Mouse (Mus musculus): ENCODE measurements around the gene Cmpk1. TPM values are rescaled to one million over a fixed set of nuclear protein-coding genes. Genes with fewer than 3 reads are reported as not detected.
A peak's percentile ranks its signal among the peaks of the same experiment; 100 is the strongest.
"Not testable (repeated sequence)": the region's sequence is repeated elsewhere in the genome, so short reads cannot be mapped to it uniquely, and the experiment has no call there.

Cmpk1 gene
- total RNA-seq (2021) = 10 to 100 TPM; 43.7 to 46.9 TPM
- long read RNA-seq, experiment 1, transcript Cmpk1-201 (6 exons, 3,170 nt) = major isoform, 95 of 99 reads
- long read RNA-seq, experiment 1, partial matches to known transcripts = 2 of 99 reads
- long read RNA-seq, experiment 1, other reads (novel, unspliced or antisense) = 2 of 99 reads
- long read RNA-seq, experiment 2, transcript Cmpk1-201 (6 exons, 3,170 nt) = major isoform, 78 of 84 reads
- long read RNA-seq, experiment 2, partial matches to known transcripts = 1 of 84 reads
- long read RNA-seq, experiment 2, other reads (novel, unspliced or antisense) = 5 of 84 reads

DNA sequence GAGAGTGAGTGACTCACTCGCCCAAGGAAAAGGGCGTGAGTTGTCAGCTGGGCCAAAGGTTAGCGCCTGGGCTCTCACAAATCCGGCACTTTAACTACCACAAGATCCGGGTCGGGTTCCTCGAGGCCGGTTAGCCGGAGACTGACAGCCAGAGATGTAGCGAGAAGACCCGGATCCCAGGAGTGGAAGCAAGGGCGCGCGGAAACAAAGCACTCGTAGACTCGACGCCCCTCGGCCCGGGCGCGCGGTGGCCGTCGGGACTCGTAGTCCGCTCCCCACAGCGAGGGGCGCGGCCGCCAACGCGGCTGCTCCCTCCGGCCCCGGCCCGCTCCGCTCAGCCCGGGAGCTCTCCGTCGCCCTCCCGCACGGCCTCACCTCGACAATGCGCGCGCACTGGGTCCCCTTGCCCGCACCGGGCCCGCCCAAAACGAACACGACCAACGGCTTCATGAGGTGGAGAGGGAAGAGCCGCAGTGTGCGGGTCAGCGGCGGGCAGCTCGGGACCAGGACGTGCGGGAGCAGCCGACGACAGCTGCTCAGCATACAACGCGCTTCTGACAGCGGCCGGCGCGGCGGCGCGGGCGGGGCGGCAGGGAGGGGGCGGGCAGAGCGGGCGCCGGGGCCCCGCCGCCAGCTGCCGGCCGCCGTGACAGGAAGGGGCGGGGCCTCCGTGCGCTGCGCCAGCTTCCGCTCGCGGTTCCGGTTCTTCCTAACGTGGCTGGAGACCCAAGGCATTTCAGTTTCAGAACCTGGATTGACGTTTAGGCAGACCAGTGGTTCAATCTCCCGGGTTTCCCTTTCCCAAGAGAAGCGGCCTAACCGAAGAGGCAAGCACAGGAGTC, at the start of gene Cmpk1:
Gene Cmpk1 (minus strand): TSS at position 651 of the 842 bp plus-strand sequence.
- peak; percentile 90 to 92 for DNase-seq
- intact Hi-C loops (cut with DNase I) = no loop called here

- DNase-seq = no peak
- intact Hi-C loops (cut with DNase I) = no loop called here
Measured at GRCm38 (mm10) chr4:115035043-115035442, 48.0 kb upstream of the Cmpk1 start.

- intact Hi-C loops (cut with DNase I) = no loop called here
- no peak for DNase-seq
Measured at GRCm38 (mm10) chr4:115019997-115020396, 33.0 kb upstream of the Cmpk1 start.

DNA sequence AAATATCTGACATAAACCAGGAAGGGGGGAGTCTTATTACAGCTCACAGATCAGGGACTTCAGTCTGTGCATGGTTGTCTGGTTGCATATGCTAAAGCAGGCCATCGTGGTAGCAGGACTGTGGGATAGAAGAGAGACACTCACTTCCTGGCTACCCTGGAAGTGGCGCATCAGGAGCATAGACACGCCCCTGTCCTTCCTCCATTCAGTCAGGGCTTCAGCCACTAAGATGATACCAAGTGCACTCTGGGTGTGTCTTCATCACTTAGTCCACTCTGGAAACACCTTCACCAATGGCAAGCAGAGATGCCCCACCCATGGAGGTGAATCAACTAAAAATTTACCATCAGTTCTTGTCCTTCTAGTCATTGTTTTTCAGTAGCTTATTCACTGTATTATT, 27.2 kb upstream of the Cmpk1 start:
- intact Hi-C loops (cut with DNase I) = no loop called here
- DNase-seq = no peak

DNA sequence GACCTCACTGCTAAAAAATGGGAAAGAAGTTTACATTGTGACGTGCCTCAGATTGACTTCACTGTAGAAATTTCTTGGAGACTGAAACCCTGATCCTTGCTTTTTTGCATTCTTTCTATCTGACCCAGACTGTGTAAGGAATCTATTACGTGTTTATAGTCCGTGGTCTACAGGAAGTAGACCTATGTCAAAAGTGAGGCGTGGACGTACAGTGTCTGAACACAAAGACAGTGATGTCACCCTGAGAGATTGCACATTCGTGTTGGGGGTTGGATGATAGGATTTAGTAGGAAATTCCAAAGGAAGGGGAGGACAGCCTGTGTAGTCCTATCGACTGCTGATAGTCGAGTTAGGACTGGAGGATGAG, 13.4 kb upstream of the Cmpk1 start:
- no peak for DNase-seq
- intact Hi-C loops (cut with DNase I) = no loop called here

DNA sequence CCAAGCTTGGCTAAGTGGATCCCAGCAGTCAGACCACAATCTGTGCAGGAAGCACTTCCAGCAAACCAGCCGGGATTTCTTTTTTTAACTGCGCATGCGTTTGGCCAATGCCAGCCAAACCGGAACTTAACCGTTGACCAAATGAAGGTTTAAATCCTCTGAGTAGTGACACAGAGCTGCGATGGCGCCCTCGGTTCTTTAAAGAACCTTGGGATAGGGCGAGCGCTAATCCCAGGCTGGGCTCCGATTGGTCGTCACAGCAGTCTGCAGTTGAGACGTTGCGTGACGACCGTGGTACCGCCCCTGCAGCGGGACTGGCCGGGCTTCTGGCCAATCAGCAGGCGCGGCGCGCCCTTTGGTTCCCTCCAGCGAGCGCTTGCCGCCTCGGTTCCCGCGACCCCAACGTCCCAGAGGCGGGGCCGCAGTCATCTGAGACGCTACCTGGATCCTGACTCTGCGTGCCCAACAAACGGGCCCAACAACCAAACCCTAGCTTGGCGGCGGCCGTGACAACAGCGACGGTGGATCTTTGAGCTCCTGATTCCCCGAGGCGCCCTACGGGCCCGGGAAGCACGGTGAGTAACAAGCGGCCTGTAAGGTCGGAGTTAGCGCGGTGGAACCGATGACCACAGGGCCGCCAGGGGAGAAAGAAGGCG, 12.9 kb upstream of the Cmpk1 start, which contains the start of gene Stil:
Gene Stil (plus strand): TSS at position 387 of the 656 bp plus-strand sequence.
- intact Hi-C loops (cut with DNase I) = loop anchor here (5.0 kb wide), 1 partner anchor 87 kb away; the partner anchor contains the start of gene Pdzk1ip1
- DNase-seq = peak; percentile 95 to 97

DNA sequence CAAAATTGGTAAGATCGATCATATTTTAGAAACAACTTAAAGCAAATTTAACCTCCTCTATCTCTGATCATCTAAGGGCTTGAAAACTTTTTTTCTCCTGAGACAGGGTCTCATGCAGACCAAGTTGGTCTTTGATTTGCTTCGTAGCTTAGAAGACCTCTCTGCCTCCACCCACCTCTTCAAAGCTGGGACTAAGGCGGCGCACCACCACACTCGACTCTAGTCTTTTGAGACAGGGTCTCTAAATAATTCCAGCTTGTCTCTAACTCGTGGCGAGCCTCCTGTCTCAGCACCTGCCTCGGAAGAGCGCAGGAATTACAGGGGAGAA, 12.4 kb upstream of the Cmpk1 start:
- intact Hi-C loops (cut with DNase I) = loop anchor here (5.0 kb wide), 1 partner anchor 88 kb away; the partner anchor contains the start of gene Pdzk1ip1
- no peak for DNase-seq

GRCm38 (mm10) chr4:114997051-114997450, 10.0 kb upstream of the Cmpk1 start:
- DNase-seq = peak; percentile 6 to 54
- intact Hi-C loops (cut with DNase I) = loop anchor here (5.0 kb wide), 1 partner anchor 90 kb away; the partner anchor contains the start of gene Pdzk1ip1

GRCm38 (mm10) chr4:114994218-114994617, 7.2 kb upstream of the Cmpk1 start:
- intact Hi-C loops (cut with DNase I) = no loop called here

GRCm38 (mm10) chr4:114986211-114986590, 840 bp downstream of the Cmpk1 start:
- no peak for DNase-seq
- intact Hi-C loops (cut with DNase I) = no loop called here

More at GRCm38 (mm10) chr4:114994218-114994617, 7.2 kb upstream of the Cmpk1 start:
- no peak for DNase-seq

DNA sequence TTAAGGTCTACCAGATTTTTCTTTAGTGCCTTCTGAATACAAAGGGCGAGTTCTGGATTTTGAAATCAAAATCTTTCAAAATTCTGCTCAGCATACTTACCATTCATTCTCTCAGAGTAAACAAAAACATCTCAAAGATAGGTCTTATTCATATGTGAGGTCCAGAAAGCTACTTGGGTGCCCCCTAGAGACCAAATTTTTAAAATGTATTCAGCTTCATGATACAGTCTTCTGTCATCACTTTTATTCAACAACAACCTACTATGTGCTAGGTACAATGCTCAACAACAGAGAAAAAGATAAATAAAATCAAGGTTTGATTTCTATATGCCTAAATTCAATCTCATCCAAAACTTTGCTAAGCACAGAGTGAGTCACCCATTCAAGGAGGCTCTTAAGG, 4.0 kb downstream of the Cmpk1 start:
- intact Hi-C loops (cut with DNase I) = loop anchor here (5.0 kb wide), 1 partner anchor 76 kb away; the partner anchor contains the start of gene Foxd2
- DNase-seq = no peak

DNA sequence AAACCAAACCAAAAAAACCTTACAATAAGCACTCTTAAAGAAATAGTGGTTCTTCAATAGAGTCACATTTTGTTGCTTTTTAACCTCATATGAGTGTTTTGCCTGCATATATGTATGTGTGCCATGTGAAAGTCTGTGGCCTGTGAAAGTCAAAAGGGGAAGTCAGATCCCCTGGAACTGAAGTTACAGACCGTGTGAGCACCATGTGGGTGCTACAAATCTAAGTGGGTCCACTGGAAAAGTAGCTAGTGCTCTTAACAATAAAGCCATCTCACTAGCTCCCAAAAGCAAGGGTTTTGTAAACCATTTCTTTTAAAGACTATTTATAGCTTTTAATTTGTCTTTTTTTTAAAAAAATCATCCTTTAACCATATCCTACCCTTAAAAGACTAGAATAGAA, 4.4 kb downstream of the Cmpk1 start:
- intact Hi-C loops (cut with DNase I) = loop anchor here (5.0 kb wide), 1 partner anchor 75 kb away; the partner anchor contains the start of gene Foxd2
- DNase-seq = no peak

DNA sequence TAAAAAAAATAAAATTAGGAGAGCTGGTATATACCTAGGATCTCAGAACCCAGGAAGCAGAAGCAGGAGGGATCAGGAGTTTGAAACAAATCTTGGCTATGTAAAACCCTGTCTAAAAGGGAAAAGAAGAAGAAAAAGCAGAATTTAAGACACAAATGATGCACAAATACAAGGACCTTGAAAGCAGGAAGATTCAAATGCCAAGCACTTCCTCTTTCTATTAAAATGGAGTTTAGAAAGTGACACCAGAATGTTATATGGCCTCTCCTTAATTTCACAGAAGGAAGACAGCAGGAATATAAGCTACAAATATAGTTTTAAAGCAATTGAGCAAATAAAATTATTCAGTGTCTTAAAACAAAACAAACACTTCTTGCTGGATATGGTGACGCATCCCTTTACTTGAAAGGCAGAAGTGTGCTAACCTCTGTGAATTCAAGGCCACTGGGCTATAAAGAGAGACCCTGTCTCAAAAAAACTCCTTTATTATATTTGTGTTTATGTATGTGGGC, 13.8 kb downstream of the Cmpk1 start:
- intact Hi-C loops (cut with DNase I) = no loop called here
- DNase-seq = no peak

DNA sequence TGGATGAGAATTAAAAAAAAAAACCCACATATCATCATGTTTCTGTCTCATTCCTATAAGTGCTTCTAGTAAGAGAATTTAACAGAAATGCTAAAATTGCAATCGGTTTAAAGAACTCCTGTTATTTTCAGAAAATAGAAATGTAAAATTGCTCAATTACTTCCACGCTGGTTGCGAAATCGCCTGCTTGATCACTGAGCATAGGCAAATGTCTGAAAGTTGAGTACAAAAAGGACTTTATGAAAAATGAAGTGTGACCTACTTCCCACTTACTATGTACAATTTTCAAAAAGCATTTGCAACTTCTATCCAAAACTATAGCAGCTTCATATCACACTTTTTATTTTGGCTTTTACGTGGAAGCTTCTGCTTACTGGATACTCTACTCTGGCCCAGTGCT, 16.3 kb downstream of the Cmpk1 start:
- DNase-seq = no peak

GRCm38 (mm10) chr4:114960881-114961280, 26.2 kb downstream of the Cmpk1 start:
- intact Hi-C loops (cut with DNase I); DNase-seq: not testable (repeated sequence)

More for the DNA sequence above, 16.3 kb downstream of the Cmpk1 start:
- intact Hi-C loops (cut with DNase I) = no loop called here

- no peak for DNase-seq
- intact Hi-C loops (cut with DNase I) = no loop called here
Measured at GRCm38 (mm10) chr4:114959533-114959932, 27.5 kb downstream of the Cmpk1 start.

GRCm38 (mm10) chr4:114958786-114959185, 28.3 kb downstream of the Cmpk1 start:
- no peak for DNase-seq
- intact Hi-C loops (cut with DNase I) = no loop called here

- intact Hi-C loops (cut with DNase I) = no loop called here
- DNase-seq = no peak
Measured at GRCm38 (mm10) chr4:114958231-114958630, 28.8 kb downstream of the Cmpk1 start.

DNA sequence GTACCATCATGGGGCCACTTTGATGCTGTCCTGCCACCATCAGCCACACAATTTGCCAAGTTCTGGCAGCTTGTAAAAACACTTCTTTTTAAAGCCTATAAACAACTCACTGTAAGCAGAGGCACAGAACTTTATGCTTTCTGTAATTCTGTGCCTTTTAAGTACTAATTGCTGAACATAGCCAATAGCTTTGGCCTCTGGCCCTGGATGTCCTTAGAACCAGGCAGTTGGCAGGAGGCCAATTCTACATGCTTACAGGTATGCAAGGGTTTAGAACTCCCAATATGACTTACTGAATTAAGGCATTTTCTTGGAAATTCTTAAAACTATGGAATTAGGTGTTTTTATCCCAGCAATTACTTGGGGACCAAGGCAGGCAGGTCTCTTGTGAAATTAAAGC, 29.6 kb downstream of the Cmpk1 start:
- DNase-seq = peak in 1 of 2 experiments; percentile 10
- intact Hi-C loops (cut with DNase I) = no loop called here

DNA sequence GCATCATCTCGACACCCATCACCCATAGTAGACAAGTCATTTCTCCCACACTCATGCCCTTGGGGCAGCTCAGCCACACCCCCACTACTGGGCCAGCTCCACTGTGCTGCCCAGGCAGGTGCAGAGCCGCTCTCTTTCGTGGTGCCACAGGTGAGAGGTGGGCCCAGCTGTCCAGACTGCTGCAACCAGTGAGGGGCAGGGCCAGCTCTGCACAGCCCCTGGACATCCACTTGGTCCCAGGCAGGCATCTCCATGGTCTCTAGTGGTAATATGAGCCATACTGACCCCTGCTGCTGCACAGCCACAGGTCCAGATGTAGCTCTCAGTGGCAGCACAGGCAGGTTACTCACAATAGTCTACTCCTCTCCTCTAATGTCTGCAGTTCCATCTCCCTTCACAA, 33.9 kb downstream of the Cmpk1 start:
- no peak for DNase-seq
- intact Hi-C loops (cut with DNase I) = no loop called here
